7 mouse cellular contexts compared by ENCODE assay signal in genomic region chr3:32736244-32737171, GRCm38 (mm10). TPM values are rescaled to one million over a fixed set of nuclear protein-coding genes. Genes with fewer than 3 reads are reported as not detected.
DNase-seq lines count a peak whose midpoint lies in the region; ATAC-seq lines count a peak whose summit lies in the region.

Ndufb5 (plus strand) TSS chr3:32736990.

- no peaks in the 10 kb centered on the region for H3K9me3 ChIP-seq in intestine, embryonic 16.5 days (ENCODE audit: control insufficient read depth, low read length)
- H3K9me3 ChIP-seq in midbrain, embryonic 11.5 days (ENCODE audit: control insufficient read depth, low read length): no peaks in the 10 kb centered on the region

- no peaks in the 10 kb centered on the region for H3K27me3 ChIP-seq in intestine, embryonic 16.5 days (replicated peaks; ENCODE audit: control insufficient read depth, insufficient read depth, low read length)
- H3K27me3 ChIP-seq in midbrain, embryonic 11.5 days (ENCODE audit: control insufficient read depth, insufficient read depth, low read length): no peaks in the 10 kb centered on the region

- intact Hi-C loops in left cerebral cortex, postnatal 36 days (cut with DNase I): loop anchor here (2.0 to 5.0 kb wide), 2 partner anchors 80 to 1066 kb away; partner anchors contain the start of gene Usp13

- no peaks in the 10 kb centered on the region for H3K36me3 ChIP-seq in intestine, embryonic 16.5 days (ENCODE audit: control insufficient read depth, insufficient read depth, low read length)
- peaks cover 5% of the 10 kb centered on the region for H3K36me3 ChIP-seq in midbrain, embryonic 11.5 days (ENCODE audit: control insufficient read depth, insufficient read depth, low read length)

- peak within 1 kb of the TSS; percentile 89 for H3K4me3 ChIP-seq in intestine, embryonic 16.5 days (ENCODE audit: low read length)
- peak within 1 kb of the TSS; percentile 89 for H3K4me3 ChIP-seq in midbrain, embryonic 11.5 days (ENCODE audit: low read depth, low read length)

- WGBS in intestine, embryonic 16.5 days: under 1% methylated on average over 62 of the region's 62 CpGs
- WGBS in midbrain, embryonic 11.5 days: under 1% methylated on average over 62 of the region's 62 CpGs

- H3K4me1 ChIP-seq in intestine, embryonic 16.5 days (ENCODE audit: control insufficient read depth, insufficient read depth, low read length): peaks cover 10% of the 10 kb centered on the region; the same call in 1 of the 2 replicates
- peaks cover 20% of the 10 kb centered on the region for H3K4me1 ChIP-seq in midbrain, embryonic 11.5 days (ENCODE audit: control insufficient read depth, insufficient read depth, low read length)

- H3K9ac ChIP-seq in intestine, embryonic 16.5 days (ENCODE audit: low read depth, low read length): peak within 1 kb of the TSS; percentile 91
- H3K9ac ChIP-seq in midbrain, embryonic 11.5 days (ENCODE audit: low read length): peak within 1 kb of the TSS; percentile 83

- ATAC-seq in intestine, embryonic 16.5 days: peak; percentile 98
- ATAC-seq in midbrain, embryonic 11.5 days (ENCODE audit: low FRiP score): peak; percentile 97

- peak within 1 kb of the TSS; percentile 61 for H3K4me2 ChIP-seq in intestine, embryonic 16.5 days (ENCODE audit: low read depth, low read length)
- peak within 1 kb of the TSS; percentile 80 for H3K4me2 ChIP-seq in midbrain, embryonic 11.5 days

- H3K27ac ChIP-seq in intestine, embryonic 16.5 days (ENCODE audit: low read length): peak within 1 kb of the TSS; percentile 82
- H3K27ac ChIP-seq in midbrain, embryonic 11.5 days (ENCODE audit: low read depth, low read length): peak within 1 kb of the TSS; percentile 78

- peak; percentile 99 for DNase-seq in adrenal gland, adult 8-10 months
- peak; percentile 97 for DNase-seq in embryo, embryonic 9.5 days (ENCODE audit: extremely low spot score)
- DNase-seq in gastrocnemius, postnatal 4 days (ENCODE audit: low spot score in 2 of 2): peak; percentile 87 to 95
- DNase-seq in left cerebral cortex, postnatal 36 days (ENCODE audit: low spot score in 2 of 2): peak; percentile 99
- peak; percentile 99 for DNase-seq in midbrain, embryonic 11.5 days (ENCODE audit: low spot score, missing footprints)
- peak; percentile 99 for DNase-seq in skeletal muscle tissue, adult 2 months (ENCODE audit: low read depth, low spot score)

RNA-seq across cellular contexts. Expression of gene Ndufb5, which starts in this region (rescaled TPM):
- 100 to 1,000 TPM; 222 to 356 (median 282) TPM for total RNA-seq in adrenal gland, adult 8-10 months (2022)
- 100 to 1,000 TPM; 304 to 308 TPM for total RNA-seq in gastrocnemius, postnatal 4 days (2021)
- polyA plus RNA-seq in intestine, embryonic 16.5 days (2015; fragmentation: Nextera tagmentation; extraction: Ambion mirVana): 401 and 405 TPM in 2 replicates
- 100 to 1,000 TPM; 201 to 202 TPM for total RNA-seq in left cerebral cortex, postnatal 36 days (2021)
- polyA plus RNA-seq in midbrain, embryonic 11.5 days (2014; fragmentation: Nextera tagmentation; extraction: Ambion mirVana): 309 and 323 TPM in 2 replicates

Comparison
In these comparisons a context has a peak if more than half of its experiments do, and no peak if none do; other contexts are left out.
1. Peak in every context shown above with its lines: DNase-seq, ATAC-seq, H3K4me3 ChIP-seq and H3K27ac ChIP-seq.